Mouse (Mus musculus): ENCODE measurements around the gene Crabp2.

Crabp2 gene

GRCm38 (mm10) chr3:87982836-87983601 lies 34.6 kb downstream of the Crabp2 start:
- peak; percentile 70 for DNase-seq (ENCODE audit: extremely low read depth, insufficient read length, low spot score)

DNA sequence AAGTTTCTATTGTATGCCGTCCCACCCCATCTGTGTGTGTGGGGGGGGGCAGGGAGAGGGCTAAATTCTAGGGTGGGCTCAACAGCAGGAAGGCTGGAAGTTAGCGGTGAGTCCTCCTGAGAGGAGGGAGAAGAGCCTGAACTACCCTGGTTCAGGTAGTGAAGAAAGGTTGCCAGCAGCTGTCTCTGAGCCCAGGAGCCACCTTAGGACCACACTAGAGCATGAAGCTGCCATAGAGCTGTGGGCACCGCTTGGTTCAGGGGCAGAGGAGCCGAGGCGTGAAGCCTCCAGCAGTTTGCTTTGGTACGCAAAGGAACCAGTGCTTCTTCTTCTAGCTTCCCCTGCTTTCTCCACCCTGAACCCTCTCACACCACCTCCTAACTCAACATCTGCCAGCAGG lies 35.2 kb downstream of the Crabp2 start:
- DNase-seq (ENCODE audit: extremely low read depth, insufficient read length, low spot score), result no peak

DNA sequence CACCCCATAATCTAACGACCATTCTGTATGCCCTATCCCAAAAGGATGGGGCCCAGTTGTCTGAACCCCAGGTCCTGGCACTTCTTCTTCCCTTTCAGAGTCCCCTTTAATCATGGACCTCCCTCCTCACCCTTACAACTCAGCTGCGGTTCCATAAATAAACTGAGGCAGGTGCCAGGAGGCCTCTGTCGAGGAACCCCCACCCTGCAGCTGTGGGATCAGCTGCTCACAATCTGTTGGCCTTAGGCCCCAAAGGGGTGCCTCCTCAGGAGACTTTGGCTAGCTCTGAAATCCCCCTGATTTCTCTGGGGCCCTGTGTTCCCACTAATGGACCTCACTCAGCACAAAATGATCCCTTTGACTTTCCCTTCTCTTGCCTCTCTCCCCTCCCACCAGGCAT lies 35.6 kb downstream of the Crabp2 start:
- no peak for DNase-seq (ENCODE audit: extremely low read depth, insufficient read length, low spot score)

DNA sequence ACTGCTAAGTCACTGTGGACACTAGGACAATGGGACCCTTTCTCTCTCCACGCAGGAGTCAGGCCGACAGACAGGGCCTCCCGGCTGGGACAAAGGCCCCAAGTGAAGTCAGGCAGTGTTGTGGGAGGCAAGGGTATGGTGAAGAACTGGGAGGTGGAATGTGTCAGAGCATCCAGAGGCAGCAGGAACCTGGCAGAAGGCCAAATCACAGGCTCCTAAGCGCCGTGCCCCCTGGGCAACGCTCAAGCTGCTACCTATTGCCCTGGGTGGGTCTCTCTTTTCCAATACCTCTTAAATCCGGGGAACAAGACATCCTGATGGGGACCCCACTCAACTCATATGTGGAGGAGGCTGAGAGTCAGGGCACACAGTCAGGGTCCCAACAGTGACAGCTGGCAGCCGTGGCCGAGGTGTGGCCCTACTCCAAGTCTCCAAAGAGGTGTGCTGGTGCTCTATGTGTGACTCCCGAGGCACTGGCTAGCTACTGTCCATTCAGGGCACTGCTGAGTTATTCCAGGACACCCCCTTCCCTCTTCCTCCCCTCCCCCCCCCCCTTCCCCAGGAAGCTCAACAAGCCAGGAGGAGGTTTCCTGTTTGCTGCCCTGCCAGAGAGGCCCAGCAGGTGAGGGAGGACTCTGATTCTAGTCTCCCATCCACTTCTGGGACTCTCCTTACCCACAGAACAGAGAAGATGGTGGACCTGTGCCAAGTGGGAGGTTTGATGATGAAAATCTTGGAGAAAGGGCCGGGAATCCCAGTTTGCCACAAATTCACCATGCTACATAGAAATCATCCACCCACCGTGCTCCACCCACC lies 37.2 kb downstream of the Crabp2 start:
- DNase-seq (ENCODE audit: extremely low read depth, insufficient read length, low spot score), result peak; percentile 66

- peak; percentile 88 for DNase-seq (ENCODE audit: extremely low read depth, insufficient read length, low spot score)
These were observed 38.4 kb downstream of the Crabp2 start for GRCm38 (mm10) chr3:87986868-87987267.

GRCm38 (mm10) chr3:87987633-87988032 lies 39.2 kb downstream of the Crabp2 start:
- no peak for DNase-seq (ENCODE audit: extremely low read depth, insufficient read length, low spot score)

- DNase-seq (ENCODE audit: extremely low read depth, insufficient read length, low spot score), result no peak
These were observed 39.6 kb downstream of the Crabp2 start for GRCm38 (mm10) chr3:87988068-87988467.

DNA sequence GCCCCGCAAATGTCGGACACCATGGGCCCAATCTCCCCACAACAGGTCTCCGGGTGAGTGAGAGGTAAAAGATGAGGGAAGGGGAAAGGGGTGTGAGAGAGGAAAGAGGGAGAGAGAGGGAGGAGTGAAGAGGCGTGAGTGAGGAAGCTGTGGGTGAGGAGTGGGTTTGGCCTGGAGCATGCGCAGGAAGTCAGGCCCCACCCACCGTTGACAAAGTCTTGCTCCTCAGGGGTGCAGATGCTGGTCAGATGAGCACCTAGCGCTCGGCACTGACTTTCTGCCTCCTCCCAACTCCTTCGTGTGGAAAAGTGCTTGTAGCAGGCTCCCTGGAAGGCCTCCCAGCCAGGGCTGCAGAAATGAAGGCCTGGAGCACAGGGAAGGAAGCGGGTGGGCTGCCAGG lies 41.5 kb downstream of the Crabp2 start:
- no peak for DNase-seq (ENCODE audit: extremely low read depth, insufficient read length, low spot score)

GRCm38 (mm10) chr3:87993436-87993835 lies 45.0 kb downstream of the Crabp2 start:
- no peak for DNase-seq (ENCODE audit: extremely low read depth, insufficient read length, low spot score)

DNA sequence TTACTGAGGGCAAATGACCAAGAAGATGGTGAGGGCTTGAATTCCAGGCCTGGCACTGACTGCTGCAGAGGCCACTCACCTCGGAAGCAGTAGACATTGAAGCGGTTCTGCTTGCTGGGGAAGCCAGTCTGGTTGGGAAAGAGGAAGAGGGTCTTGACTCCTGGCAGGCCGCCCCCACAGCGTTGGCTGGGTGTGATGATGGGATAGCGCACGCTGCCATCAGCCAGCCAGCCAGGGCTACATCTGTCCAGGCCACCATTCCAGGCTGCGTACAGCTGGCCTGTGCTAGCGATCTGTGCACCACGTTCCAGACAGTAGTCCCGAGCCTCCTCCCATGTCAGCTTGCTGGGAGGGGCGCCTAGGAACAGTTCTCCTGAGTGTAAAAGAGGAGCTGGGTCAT lies 46.9 kb downstream of the Crabp2 start:
- DNase-seq (ENCODE audit: extremely low read depth, insufficient read length, low spot score), result no peak

- DNase-seq (ENCODE audit: extremely low read depth, insufficient read length, low spot score), result no peak
These were observed 47.9 kb downstream of the Crabp2 start for GRCm38 (mm10) chr3:87996401-87996800.

DNA sequence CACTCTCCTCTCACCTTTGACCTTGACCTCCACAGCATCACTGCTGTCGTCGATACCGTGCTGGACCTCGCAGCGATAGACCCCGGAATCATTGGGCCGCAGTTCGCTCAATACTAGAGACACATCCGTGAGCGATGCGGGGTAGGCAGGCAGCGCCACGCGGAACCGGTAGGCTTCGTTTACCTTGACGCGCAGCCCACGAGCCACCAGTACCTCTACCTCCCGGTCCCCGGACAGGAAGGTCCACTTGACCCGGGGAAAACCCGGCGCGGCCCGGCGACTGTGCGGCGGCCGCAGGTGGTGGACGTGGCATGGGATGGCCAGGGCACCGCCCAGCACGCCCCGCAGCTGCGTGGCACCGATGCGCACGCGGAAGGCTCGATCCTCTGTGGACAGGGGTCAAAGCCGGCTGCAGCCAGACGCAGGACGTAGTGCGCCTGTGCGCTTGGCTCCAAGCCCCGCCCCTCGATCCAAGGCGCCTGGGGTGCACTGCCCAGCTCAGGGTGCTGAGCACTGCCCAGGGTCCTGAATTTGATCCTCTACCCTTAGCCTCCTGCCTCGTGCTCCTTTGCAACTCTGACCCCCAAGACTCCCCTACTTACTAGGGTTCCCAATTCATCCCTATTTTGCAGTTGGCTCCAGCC lies 48.6 kb downstream of the Crabp2 start:
- no peak for DNase-seq (ENCODE audit: extremely low read depth, insufficient read length, low spot score)

GRCm38 (mm10) chr3:87998747-87999146 lies 50.3 kb downstream of the Crabp2 start:
- no peak for DNase-seq (ENCODE audit: extremely low read depth, insufficient read length, low spot score)

GRCm38 (mm10) chr3:87999243-87999895 lies 50.9 kb downstream of the Crabp2 start:
- no peak for DNase-seq (ENCODE audit: extremely low read depth, insufficient read length, low spot score)

GRCm38 (mm10) chr3:88000181-88000580 lies 51.7 kb downstream of the Crabp2 start, which contains the start of gene Bcan:
Gene Bcan, minus strand, starts transcription at chr3:88000230.
- no peak for DNase-seq (ENCODE audit: extremely low read depth, insufficient read length, low spot score)

DNA sequence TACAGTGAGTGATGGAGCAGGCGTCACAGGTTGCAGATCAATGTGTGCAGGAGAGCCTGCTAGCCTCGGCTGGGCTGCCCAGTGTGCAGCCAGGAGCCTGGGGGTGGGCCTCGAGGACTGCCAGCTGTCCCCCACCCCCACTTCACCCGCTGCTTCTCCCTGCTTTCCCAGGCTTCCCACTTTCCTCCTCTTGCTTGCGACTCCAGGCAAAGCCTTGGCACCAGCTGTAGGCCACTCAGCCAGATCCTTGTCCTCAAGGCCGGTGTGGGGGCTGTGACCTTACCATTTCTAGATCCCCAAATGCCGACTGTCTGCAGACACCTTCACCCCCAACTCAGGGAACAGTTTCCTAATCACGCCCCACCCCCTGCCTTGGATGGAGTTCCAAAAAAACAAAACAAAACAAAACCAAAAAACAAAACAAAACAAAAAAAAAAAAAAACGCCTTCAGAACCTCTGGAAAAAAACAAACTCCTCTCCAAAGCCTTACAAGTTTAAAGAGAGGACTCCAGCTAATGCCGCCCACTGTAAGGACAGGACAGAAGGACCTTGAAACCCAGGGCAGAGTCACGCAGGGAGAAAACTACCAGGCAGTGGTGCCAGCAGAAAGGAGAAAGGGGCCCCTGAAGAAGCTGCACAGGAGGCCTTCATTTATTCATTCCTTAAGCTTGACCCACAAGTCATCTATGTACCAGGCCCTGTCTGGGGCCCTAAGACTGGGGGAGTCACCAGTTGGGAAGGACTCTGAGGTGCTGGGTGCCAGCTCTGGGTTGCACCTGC lies 52.5 kb downstream of the Crabp2 start:
- no peak for DNase-seq (ENCODE audit: extremely low read depth, insufficient read length, low spot score)

- DNase-seq (ENCODE audit: extremely low read depth, insufficient read length, low spot score), result no peak
These were observed 54.0 kb downstream of the Crabp2 start for GRCm38 (mm10) chr3:88002291-88002976.

Data from 3134 (cell line).